Mouse (Mus musculus) gastrocnemius, postnatal 10 days (tissue): ENCODE results near the gene Rad51ap1. TPM values are rescaled to one million over a fixed set of nuclear protein-coding genes. Genes with fewer than 3 reads are reported as not detected.
A peak's percentile ranks its signal among the peaks of the same experiment; 100 is the strongest.

Experiments used
- DNase-seq: peaks from one replicate; pipeline ENCODE4 v3.0.0; 2021; ENCODE audit warnings: mixed read lengths
- long read RNA-seq, 2 experiments: library from polyadenylated mRNA; stranded (forward); transcript quantifications; one replicate each; pipeline ENCODE4 v2.0.0; 2021
- total RNA-seq, 2 experiments: library from RNA; stranded (reverse); gene quantifications; 2 replicates each; pipeline ENCODE4 v1.2.3; 2021

Gene Rad51ap1
- 10 to 100 TPM in 1 of 2 experiments, 1 to 10 TPM in 1; 7.0 to 10.1 TPM for total RNA-seq
- long read RNA-seq, experiment 1, partial matches to known transcripts: 1 of 7 reads
- long read RNA-seq, experiment 1, other reads (novel, unspliced or antisense): 2 of 7 reads
- long read RNA-seq, experiment 2, partial matches to known transcripts: 4 of 10 reads
- long read RNA-seq, experiment 2, other reads (novel, unspliced or antisense): 3 of 10 reads

DNA sequence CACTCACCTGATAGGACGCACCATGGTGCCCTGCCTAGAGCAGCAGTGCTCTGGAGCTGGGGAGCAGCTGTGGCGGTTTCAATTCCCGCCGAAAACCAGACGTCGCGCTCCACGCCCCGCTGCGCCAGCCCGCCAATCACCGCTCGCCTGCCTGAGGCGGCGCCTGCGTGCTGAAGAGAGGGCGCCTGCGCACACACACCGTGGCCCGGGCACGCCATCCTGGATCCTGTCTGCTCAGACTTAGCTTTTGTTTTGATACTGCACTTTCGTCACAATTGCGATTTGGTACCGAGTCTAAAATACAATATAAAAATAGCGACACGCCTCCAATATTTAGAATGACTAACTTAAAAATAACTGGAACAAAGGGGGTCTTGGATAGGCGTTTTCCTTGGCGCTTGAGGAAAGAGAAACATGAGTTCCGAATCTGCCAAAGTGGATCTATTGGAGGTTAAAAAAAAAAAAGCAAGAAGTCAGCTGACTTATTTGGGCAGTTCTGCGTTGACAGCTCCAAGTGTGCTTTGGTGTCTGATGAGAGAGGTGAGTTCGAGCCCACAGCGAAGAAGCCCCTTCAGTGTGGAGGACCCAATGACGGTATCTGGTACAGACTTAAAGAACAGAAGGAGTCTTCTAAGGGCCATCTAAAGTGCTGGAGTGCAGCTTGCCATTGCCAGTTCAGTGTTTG lies at the start of gene Rad51ap1, which contains the start of gene D6Wsu163e:
TSS of gene Rad51ap1 (minus strand) at position 101 of the 685 bp plus-strand sequence.
TSS of gene D6Wsu163e (plus strand) at position 476 of the 685 bp plus-strand sequence.
- DNase-seq: peak; percentile 94

DNA sequence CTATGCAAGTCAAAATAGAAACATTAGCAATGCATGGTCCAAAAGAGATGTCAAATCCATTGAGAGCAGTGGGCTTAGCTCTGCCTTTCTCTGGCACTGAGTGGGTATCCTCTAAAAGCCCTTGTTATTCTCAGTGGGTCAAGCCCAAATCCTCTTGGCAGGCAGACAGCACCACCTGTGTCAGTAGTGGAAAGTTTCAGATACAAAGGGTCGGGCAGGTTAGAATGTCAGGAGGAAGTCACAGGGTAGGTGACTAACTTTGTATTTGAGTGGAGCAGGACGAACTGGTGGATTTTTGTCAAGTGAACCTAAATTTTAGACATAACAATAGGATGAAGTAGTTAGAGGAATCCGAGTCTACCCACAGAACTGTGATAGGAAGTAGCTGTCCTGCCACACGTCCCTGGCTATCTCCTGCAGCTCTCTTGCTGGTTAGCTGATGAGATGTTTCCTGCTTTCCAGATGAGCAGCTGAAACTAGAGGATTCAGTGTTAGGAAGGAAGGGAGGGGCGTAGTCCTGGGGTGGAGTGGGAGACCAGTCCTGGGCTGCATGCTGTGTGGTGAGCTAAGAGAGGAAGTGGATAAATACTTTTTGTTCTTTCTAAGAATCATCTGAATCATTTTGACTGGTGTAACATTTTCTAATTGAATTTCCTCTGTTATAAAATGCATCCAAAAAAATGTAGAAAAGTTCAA lies 42.3 kb upstream of the Rad51ap1 start:
- DNase-seq: no peak

DNA sequence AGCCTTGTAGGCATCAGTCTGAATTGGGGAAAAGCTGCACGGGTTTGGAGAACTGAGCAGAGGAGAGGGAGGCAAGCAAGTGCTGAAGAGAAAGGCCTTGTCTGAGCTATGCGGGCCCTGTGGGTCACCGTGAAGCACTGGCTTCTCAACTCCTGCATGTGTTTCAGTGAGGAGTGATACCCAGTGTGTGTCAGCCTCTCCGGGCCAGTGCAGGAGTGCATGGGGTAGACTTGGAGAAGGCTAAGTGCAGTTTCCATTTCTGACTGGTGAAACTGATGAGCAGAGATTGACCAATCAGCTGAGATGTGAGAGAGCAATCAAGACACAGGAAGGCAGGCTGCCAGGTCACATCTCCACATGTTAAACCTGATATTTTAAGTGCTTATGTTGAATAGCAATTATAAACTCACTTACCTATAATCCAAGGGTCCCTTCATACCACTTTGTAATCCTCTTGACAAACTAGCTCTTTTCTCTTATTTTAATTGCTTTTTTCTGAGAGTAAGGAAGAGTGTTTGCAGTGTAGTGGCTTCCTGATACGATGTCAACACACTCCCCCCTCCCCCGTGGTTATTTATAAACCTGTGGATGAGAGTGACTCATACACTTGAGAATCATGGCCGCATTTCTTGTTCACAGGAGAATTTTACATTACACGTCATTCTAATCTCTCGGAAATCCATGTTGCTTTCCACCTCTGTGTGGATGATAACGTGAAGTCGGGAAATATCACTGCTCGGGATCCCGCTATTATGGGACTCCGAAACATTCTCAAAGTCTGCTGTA lies 27.0 kb upstream of the Rad51ap1 start:
- no peak for DNase-seq

DNA sequence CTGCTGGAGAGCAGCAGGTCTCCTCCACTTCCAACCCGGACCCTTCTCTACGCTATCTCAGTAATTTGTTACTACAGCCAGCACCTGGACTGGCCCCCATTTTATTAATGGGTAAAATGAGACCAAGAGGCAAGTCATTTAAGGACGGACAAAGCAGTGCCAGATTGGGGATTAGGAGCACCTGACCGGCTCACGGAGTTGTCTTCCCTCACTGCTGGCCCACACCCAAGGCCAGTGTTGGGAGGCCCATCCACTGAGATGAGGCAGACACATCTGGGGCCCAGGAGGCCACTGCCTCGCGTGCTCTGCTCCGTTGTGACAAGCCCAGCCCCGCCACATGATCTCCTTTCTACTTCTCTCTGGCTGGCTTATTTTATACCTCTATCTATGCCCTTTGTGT lies 24.0 kb upstream of the Rad51ap1 start:
- DNase-seq: peak; percentile 48

DNA sequence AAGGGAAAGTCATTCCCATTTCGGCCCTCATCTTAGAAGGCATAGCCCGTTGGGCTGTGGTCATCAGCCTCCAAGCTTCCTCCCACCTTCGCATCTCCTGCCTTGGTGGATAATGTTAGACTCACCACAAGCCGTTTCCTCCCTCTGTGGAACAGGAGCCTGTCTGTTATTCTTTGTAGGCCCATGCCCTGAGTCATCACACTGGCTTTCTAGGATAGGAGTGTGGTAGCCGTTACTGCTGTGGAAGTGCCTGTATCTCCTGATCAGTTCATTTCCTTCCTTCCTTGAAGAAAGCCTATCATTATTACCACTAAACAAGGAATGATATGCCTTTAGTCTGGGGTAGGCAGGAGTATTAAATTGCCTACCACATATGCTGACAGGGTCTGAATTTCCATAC lies 23.3 kb upstream of the Rad51ap1 start:
- no peak for DNase-seq

DNA sequence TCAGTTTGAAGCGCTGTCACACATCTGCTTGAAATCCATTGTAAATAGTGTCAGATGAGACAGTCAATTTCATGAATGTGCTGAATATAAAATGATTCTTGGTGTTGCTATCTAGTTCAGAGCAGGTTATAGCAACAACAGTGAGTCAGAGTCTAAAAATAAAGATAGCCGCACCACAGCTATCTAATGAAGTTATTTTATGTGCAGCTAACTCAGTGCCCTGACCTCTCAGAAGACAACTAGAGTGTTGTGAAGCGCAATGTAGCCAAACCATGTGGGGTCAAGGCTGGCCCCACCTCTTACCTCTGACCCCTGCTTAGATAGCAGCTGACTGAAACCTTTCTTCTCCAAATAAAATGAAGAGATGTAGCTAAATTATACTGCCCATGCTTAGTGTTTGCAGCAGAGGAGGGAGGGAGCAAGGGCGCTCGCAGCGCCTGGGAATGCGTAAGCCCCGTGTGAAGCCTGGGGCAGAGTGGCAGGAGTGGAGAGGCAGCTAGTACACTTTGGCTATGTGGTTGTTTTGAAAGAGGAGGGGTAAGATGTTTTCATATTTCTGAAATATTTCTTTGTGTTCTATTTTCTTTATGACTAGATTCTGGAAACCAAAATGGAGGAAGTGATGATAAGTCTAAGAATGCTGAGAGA lies 22.1 kb upstream of the Rad51ap1 start:
- no peak for DNase-seq

DNA sequence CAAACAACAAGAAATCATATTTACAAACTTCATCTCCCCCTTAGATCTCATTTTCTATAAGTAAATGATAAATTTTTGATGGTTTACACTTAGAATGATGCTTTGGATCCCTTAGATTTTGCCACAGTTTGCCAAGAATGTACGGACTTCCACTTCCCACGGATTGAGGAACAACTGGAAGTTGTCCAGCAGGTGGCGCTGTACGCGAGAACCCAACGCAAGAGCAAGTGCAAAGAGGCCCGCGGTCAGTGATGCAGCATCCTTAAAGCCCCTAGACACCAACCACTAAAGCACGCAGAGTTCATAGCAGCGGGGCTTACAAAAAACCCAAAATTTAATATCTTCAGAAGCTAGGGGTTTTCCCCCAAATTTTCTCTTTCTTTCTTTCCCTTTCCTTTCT lies 16.3 kb upstream of the Rad51ap1 start:
- peak; percentile 87 for DNase-seq

DNA sequence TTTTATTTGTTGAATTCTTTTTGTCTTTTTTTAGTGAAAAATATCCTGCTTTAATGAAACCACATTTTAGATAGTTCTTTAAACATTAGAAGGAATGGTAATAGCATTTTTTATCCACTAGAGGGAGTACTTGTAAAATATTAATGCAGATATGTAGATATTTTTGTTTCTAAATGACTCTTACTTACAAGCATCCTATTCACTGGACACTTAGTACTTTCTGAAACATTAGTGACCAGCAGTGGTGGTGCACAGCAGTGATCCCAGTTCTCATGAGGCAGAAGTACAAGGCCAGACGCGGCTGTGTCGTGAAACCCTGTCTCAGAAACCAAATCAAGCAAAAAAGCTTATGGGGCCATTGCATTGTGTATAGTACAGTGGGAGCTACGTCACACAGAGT lies 8.9 kb upstream of the Rad51ap1 start:
- no peak for DNase-seq

DNA sequence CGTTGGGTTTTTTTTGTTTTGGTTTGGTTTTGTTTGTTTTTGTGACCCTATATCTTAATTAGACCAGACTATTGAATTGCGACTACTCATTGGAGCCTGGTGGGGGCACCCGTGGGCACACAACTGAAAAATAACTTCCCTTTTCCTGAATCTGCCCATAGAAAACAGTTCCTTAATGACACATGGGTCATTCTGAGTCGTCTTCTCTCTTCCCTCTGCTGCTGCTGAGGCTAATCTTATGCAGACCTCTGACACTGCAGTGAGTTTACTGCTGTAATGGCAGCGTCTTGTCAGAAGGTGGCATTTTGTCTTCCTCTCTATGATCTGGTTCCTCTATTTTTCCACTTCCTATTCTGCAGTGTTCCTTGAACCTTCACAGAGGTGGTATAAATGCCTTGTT lies 1.1 kb upstream of the Rad51ap1 start:
- no peak for DNase-seq

DNA sequence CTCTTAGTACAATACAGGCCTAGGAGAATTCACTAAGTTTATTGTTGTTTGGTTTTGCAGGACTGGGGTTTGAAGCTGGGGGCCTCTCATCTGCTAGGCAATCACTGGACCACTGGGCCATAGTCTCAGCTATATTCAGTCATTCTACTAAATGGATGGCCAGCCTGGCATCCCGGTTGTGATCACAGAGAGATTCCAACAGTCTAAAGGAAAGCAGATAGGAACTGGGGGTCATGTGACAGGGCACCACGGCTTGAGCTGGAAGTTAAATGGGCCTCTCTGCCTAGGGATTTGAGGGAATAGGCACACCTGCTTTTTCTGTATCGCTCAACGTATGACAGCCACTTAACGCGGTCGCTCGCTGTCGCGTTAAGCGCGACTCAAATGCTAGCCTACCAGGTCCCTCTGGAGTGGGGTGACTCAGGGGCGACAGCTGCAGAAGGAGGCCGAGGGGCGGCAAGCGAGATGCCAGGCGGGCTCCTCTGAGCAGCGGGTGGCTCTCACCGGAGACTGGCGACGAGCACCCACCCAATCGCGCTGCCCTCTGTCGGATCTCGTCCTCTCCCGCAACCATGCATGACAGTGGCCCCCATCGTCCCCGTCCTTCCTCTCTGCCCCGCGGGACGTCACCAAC lies 417 bp downstream of the Rad51ap1 start:
- no peak for DNase-seq

DNA sequence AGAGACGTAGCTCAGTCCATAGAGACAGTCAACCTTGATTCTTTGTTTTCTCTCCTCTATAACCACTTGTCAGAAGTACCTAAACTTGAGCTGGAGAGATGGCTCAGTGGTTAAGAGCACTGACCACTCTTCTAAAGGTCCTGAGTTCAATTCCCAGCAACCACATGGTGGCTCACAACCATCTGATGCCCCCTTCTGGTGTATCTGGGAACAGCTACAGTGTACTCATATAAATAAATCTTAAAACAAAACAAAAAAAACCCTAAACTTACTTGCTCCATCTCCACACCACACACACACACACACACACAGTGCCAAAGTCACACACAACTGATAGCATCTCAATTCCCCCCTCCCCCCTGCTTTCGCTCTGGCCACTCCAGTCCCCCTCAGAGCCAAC lies 1.3 kb downstream of the Rad51ap1 start:
- no peak for DNase-seq

DNA sequence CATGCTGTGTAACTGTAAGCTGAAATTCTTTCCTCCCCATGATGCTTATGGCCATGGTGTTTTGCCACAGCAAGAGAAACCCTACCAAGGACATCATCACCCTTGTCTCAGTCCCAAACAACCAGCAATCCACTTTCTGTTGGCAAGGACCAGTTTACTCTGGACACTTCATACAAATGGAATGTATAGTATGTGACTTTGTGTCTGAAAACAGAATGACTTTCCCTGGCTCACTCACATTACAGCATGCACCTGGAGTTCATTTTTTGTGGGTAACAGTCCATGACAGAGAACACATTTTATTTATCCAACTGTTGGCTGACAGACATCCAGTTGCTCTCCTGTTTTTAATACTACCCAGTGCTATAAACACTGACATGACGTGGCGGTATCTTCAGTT lies 6.5 kb downstream of the Rad51ap1 start:
- no peak for DNase-seq

DNA sequence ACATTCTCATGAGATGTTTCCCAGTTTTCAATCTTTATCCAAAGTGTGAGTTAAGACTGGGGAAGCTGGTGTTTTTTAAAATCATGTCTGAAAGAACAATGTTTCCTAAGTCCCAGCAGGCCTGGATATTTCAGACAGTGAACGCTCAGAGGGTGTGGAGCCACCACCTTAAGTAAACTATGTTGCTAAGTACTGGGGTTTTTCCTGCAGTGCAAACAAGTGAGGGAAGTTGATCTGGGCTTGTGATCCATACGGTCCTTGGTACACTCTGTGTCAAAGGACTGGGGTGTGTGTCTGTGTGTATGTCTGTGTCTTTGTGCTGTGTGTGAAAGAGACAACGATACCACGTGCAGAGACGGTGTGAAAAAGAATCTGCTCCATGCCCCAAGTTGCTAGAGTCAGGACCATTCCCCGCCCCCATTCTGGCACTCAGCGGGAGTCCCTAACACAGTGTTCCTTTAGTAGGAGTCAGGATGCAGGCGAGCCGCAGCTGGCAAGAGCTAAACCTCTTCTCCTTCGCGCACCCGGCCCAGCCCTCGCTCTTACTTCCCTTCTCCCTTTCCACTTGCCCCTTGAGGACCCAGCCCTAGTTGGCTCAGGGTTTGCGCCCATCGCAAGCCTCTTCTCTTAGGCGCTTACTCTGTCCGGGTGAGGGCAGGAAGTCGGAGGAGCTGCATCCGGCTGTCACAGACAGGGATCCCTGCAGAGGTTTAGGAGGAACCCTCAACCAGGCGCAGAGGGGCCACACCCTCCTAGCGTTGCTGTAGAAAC lies 18.1 kb downstream of the Rad51ap1 start, which contains the start of gene Dyrk4:
TSS of gene Dyrk4 (minus strand) at position 729 of the 771 bp plus-strand sequence.
- peak; percentile 20 for DNase-seq

DNA sequence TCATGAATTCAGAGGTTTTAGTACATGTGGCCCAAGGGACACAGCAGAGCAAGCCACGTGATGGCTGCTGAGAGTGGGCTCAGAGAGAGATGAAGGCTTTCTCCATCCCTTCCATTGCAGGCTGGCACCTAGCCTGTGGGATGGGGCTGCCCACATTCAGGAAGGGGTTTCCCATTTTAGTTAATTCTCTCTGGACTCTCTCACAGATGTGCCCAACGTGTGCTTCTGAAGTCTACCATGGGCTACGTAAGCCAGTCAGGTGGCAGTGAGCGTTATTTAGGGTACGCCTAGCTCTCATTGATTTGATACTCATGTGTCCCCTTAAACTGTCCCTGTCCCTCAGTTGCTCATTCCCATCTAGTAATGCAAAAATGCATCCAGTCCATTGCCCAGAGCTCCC lies 24.5 kb downstream of the Rad51ap1 start:
- no peak for DNase-seq

DNA sequence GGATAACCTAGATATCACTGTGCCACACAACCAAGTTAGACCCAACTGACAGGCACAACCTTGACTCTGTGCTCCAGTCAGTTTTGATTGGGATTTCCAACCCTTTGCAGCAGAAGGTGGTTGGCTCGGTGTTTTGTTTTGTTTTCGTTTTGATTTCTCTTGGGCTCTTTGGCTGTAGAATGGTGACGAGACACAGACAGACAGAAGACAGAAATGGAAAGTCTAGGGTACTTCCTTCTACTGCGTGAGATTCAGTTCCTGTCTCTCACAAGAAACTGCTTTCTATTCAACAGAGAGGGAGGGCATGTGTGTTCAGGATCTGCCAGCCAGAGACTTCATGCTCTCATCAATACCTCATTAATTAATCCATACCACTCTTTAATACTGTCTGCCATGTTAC lies 28.7 kb downstream of the Rad51ap1 start:
- DNase-seq: no peak

DNA sequence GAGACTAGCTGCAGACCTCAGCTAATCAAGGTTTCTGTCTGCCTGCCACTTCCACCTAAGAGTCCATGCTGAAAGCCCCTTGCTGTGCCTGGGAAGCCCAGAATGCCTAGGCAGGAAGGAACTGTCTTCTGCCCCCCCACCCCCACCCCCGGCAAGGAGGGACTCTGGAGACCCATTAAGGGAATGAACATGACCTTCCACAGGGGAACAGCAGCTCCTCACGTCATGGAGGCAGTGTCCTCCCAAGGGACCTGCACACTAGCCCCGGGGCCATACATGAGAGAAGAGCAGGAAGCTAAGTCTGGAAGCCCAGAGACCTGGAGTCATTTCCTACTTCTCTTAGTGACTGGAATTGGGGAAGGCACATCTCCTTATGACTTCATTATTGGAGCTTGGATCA lies 31.5 kb downstream of the Rad51ap1 start:
- DNase-seq: no peak

DNA sequence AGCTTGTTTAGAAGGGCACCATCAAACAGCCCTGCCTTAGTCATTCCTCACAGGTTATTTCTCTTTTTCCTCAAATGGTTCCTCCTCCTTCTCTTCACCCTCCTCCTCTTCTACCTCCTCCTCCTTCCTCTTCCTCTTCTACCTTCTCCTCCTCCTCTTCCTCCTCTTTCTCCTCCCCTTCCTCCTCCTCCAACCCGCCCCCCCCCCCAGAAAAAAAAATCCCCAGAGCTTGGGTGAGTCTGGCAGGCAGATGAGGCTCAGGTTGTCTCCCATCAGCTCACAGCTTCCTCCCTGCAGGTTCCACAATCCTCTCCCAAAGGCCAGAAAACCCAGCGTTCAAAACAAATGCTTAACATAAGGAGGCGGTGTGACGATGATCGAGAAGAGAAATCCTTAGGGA lies 32.0 kb downstream of the Rad51ap1 start:
- no peak for DNase-seq

DNA sequence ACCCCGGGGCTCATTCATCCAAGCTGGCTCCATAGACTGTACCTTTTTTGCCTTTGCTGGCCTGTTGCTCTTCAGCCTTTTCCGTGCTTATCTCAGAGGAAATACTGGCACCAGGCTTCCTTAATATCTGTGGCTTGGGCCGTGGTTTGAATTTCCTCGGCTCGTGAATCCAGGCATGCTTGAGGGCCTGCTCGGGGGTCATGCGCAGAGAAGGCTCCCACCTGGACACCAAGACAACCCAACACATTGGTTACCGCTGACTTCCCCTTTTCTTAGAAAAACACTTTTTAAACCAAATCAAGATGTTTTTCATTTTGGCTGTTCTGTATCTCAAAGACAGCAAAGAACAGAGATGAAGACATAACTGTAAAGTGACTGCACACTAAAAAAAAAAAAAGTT lies 62.3 kb downstream of the Rad51ap1 start:
- no peak for DNase-seq
